Mouse (Mus musculus): ENCODE data around the gene Grin2b. TPM values are rescaled to one million over a fixed set of nuclear protein-coding genes. Genes with fewer than 3 reads are reported as not detected.

The Grin2b gene
- polyA plus RNA-seq, 1 experiment from 2014 or later: not detected

- H3K27ac ChIP-seq: no peak overlapping the region
- H3K79me2 ChIP-seq (ENCODE audit: inconsistent target): no peaks in the 10 kb centered on the region
- H3K36me3 ChIP-seq (ENCODE audit: inconsistent target): no peaks in the 10 kb centered on the region
- no peak overlapping the region for H3K4me3 ChIP-seq (ENCODE audit: inconsistent target)
- 79% methylated on average over 2 of the region's 2 CpGs for WGBS (ENCODE audit: missing documents)
These were observed 125.2 kb downstream of the Grin2b start for GRCm38 (mm10) chr6:136048084-136048483.

DNA sequence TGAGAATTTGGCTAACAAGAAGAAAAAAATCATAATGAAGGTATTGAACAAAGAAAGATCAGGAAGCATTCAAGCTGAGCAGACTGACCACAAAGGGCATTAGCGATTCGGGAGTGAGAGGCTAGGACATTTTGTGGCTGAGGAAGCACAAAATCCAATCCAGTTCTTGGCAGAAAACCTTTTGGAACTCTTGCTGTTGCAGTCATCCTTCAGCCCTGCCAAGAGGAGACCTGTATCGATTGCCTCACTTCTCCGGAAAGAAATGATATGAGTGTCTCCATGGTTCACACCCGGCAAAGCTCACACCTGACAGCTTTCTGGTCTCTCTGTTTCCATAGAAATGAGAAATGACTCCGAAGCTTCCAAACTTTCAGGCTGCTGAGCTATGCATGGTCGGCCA, 127.2 kb downstream of the Grin2b start:
- Histone ChIP-seq H3K4me3 (ENCODE audit: inconsistent target) (no peak overlapping the region), H3K27ac (no peak overlapping the region), H3K36me3 (ENCODE audit: inconsistent target) (no peaks in the 10 kb centered on the region), H3K79me2 (ENCODE audit: inconsistent target) (no peaks in the 10 kb centered on the region)
- WGBS (ENCODE audit: missing documents): 93% methylated on average over 7 of the region's 7 CpGs

DNA sequence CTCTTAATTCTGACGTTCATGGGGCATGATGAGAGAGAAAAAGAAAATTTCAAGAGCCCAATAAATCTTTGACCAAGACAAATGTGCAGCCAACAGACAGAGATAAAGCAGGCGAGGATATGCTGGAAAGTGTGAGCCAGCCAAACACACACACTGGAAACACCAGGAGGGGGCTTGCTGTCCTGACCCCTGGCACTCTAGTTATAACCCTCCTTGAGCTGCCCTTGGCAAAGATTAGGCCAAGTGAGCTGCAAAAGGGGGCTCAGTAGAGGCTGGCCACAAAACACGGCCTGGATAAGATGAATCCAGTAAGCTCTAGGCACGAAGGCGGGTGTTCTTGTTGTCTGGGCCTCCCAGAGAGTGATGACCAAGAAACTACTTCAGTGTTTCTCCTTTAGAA, 128.8 kb downstream of the Grin2b start:
- Histone ChIP-seq H3K4me3 (ENCODE audit: inconsistent target) (no peak overlapping the region), H3K79me2 (ENCODE audit: inconsistent target) (no peaks in the 10 kb centered on the region), H3K27ac (no peak overlapping the region), H3K36me3 (ENCODE audit: inconsistent target) (no peaks in the 10 kb centered on the region)
- WGBS (ENCODE audit: missing documents): 90% methylated on average over 5 of the region's 5 CpGs

- WGBS (ENCODE audit: missing documents): 81% methylated on average over 3 of the region's 3 CpGs
- Histone ChIP-seq H3K4me3 (ENCODE audit: inconsistent target) (no peak overlapping the region), H3K79me2 (ENCODE audit: inconsistent target) (no peaks in the 10 kb centered on the region), H3K36me3 (ENCODE audit: inconsistent target) (no peaks in the 10 kb centered on the region), H3K27ac (no peak overlapping the region)
These were observed 130.9 kb downstream of the Grin2b start for GRCm38 (mm10) chr6:136042375-136042774.

DNA sequence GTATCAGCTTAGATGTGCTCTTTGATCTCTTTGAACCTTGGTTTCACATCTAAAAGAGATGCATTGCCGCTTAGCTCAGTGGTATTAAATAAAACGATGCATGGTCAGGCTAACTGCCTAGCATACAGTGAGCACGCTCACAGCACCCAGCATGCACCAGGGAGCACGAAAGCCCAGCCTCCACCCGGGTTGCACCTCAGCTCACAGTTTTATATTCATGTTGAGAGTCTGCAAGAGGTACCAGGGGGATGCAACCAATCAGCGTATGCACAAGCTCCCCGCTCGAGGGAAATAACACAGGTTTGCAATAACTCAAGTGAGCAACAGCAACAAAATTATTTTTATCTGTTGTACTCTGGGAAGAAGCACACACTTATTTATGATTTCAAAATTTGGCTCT, 131.5 kb downstream of the Grin2b start:
- no peaks in the 10 kb centered on the region for H3K36me3 ChIP-seq (ENCODE audit: inconsistent target)
- H3K27ac ChIP-seq: no peak overlapping the region
- WGBS (ENCODE audit: missing documents): 77% methylated on average over 8 of the region's 8 CpGs
- no peak overlapping the region for H3K4me3 ChIP-seq (ENCODE audit: inconsistent target)
- no peaks in the 10 kb centered on the region for H3K79me2 ChIP-seq (ENCODE audit: inconsistent target)

GRCm38 (mm10) chr6:136040931-136041330, 132.4 kb downstream of the Grin2b start:
- H3K4me3 ChIP-seq (ENCODE audit: inconsistent target): no peak overlapping the region
- H3K27ac ChIP-seq: no peak overlapping the region
- H3K36me3 ChIP-seq (ENCODE audit: inconsistent target): no peaks in the 10 kb centered on the region
- 90% methylated on average over 3 of the region's 3 CpGs for WGBS (ENCODE audit: missing documents)
- no peaks in the 10 kb centered on the region for H3K79me2 ChIP-seq (ENCODE audit: inconsistent target)

GRCm38 (mm10) chr6:136029235-136029939, 143.9 kb downstream of the Grin2b start:
- 77% methylated on average over 4 of the region's 4 CpGs for WGBS (ENCODE audit: missing documents)
- Histone ChIP-seq H3K27ac (no peak overlapping the region), H3K79me2 (ENCODE audit: inconsistent target) (no peaks in the 10 kb centered on the region), H3K36me3 (ENCODE audit: inconsistent target) (no peaks in the 10 kb centered on the region), H3K4me3 (ENCODE audit: inconsistent target) (no peak overlapping the region)

- H3K79me2 ChIP-seq (ENCODE audit: inconsistent target): no peaks in the 10 kb centered on the region
- no peaks in the 10 kb centered on the region for H3K36me3 ChIP-seq (ENCODE audit: inconsistent target)
- WGBS (ENCODE audit: missing documents): 91% methylated on average over 6 of the region's 6 CpGs
- H3K27ac ChIP-seq: no peak overlapping the region
- H3K4me3 ChIP-seq (ENCODE audit: inconsistent target): no peak overlapping the region
These were observed 146.4 kb downstream of the Grin2b start for GRCm38 (mm10) chr6:136026936-136027335.

GRCm38 (mm10) chr6:136025801-136026200, 147.5 kb downstream of the Grin2b start:
- H3K27ac ChIP-seq: no peak overlapping the region
- H3K36me3 ChIP-seq (ENCODE audit: inconsistent target): no peaks in the 10 kb centered on the region
- 94% methylated on average over 4 of the region's 4 CpGs for WGBS (ENCODE audit: missing documents)
- H3K79me2 ChIP-seq (ENCODE audit: inconsistent target): no peaks in the 10 kb centered on the region
- no peak overlapping the region for H3K4me3 ChIP-seq (ENCODE audit: inconsistent target)

DNA sequence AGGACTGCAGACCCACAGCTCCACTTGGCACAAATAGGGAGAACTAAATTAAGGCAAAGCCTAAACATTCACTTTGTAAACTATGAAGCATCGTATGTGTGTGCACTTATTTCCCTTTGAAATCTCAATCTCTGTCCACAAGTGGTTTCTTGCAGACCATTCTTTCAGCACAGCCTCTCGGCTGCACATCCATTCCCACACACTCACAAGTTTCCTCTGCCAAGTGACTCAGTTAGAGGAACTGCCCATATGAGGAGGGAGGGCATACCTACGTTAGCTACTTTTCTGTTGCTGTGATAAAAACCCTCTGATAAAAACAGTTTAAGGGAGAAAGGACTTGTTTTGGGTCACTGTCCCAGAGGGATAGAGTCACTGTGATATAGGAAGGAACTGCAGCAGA, 152.9 kb downstream of the Grin2b start:
- no peaks in the 10 kb centered on the region for H3K79me2 ChIP-seq (ENCODE audit: inconsistent target)
- no peaks in the 10 kb centered on the region for H3K36me3 ChIP-seq (ENCODE audit: inconsistent target)
- 25% methylated on average over 3 of the region's 3 CpGs for WGBS (ENCODE audit: missing documents)

DNA sequence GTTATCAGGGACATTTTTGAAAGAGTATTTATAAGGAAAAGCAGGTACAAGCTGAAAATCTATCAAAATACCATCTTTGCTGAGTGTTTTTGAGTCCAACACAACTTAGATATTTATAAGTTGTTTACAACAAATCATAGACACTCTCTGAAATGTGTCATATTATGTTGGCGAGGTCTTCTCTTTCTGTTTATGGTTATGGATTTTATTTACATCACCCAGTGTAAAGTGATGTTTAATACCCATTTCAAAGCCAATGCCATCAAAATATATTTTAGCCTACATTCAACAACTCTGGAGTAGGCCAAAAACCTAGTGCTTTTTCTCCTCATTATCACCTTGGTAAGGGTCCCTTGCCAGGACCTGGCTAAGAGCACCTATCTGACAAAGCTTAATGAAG, 154.3 kb downstream of the Grin2b start:
- no peaks in the 10 kb centered on the region for H3K36me3 ChIP-seq (ENCODE audit: inconsistent target)
- H3K79me2 ChIP-seq (ENCODE audit: inconsistent target): no peaks in the 10 kb centered on the region
- H3K4me3 ChIP-seq (ENCODE audit: inconsistent target): no peak overlapping the region
- H3K27ac ChIP-seq: no peak overlapping the region
- WGBS (ENCODE audit: missing documents): 100% methylated on average over 1 of the region's 1 CpGs

More for the DNA sequence above, 152.9 kb downstream of the Grin2b start:
- no peak overlapping the region for H3K4me3 ChIP-seq (ENCODE audit: inconsistent target)
- no peak overlapping the region for H3K27ac ChIP-seq

- Histone ChIP-seq H3K36me3 (ENCODE audit: inconsistent target) (no peaks in the 10 kb centered on the region), H3K4me3 (ENCODE audit: inconsistent target) (no peak overlapping the region), H3K27ac (no peak overlapping the region), H3K79me2 (ENCODE audit: inconsistent target) (no peaks in the 10 kb centered on the region)
- 94% methylated on average over 12 of the region's 12 CpGs for WGBS (ENCODE audit: missing documents)
These were observed 159.5 kb downstream of the Grin2b start for GRCm38 (mm10) chr6:136013556-136014380.

GRCm38 (mm10) chr6:136011533-136011932, 161.8 kb downstream of the Grin2b start:
- H3K36me3 ChIP-seq (ENCODE audit: inconsistent target): no peaks in the 10 kb centered on the region
- H3K4me3 ChIP-seq (ENCODE audit: inconsistent target): no peak overlapping the region
- H3K27ac ChIP-seq: no peak overlapping the region
- WGBS (ENCODE audit: missing documents): 24% methylated on average over 4 of the region's 4 CpGs
- no peaks in the 10 kb centered on the region for H3K79me2 ChIP-seq (ENCODE audit: inconsistent target)

DNA sequence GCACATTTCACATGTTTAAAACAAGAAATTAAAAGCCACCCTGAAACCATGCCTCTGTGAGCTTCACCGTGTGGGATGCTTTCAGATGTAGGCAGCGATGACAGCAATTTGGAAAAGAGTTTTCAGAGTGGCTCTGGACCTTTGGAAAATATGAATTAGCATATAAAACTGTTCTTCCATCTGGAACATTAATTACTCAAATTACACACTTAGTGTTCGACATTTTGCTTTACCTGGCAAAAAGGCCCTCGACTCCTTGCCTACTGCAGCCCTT, 162.3 kb downstream of the Grin2b start:
- no peaks in the 10 kb centered on the region for H3K79me2 ChIP-seq (ENCODE audit: inconsistent target)
- no peak overlapping the region for H3K4me3 ChIP-seq (ENCODE audit: inconsistent target)
- 75% methylated on average over 4 of the region's 4 CpGs for WGBS (ENCODE audit: missing documents)
- H3K27ac ChIP-seq: no peak overlapping the region
- no peaks in the 10 kb centered on the region for H3K36me3 ChIP-seq (ENCODE audit: inconsistent target)

DNA sequence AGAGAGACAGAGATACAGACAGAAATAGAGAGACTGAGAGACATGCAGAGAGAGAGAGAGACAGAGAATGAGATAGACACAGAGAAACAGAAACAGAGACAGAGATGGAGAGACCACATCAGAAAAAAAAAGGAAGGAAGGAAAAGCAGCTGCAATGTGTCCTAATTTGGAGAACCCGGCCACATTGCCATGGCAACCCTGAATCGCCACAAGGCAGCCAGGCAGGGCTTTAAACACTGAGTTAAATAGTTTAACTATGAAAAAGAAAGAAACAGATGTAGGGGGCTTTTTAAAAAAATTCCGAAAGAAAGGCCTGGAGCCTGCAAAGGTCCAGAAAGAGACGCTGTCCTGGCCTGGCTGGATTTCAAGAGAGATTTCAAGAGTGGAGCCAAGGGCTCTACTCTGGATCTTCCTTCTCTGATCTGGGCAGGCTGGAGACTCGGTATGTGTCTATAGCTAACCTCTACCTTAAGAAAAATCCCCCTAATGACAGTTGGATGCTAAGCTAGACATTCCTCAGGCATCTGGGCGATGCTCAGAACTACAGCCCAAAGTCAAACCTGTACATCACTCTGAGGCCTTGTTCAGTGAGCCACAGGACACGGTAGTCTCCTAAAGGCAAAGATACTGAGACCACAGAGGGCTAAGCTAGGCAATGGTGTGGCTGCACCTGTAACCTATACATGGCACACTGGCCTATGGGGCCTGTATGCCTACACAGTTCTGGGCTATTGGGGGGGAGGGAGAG, 162.8 kb downstream of the Grin2b start:
- WGBS (ENCODE audit: missing documents): 34% methylated on average over 7 of the region's 7 CpGs
- H3K4me3 ChIP-seq (ENCODE audit: inconsistent target): no peak overlapping the region
- no peak overlapping the region for H3K27ac ChIP-seq
- H3K79me2 ChIP-seq (ENCODE audit: inconsistent target): no peaks in the 10 kb centered on the region
- H3K36me3 ChIP-seq (ENCODE audit: inconsistent target): no peaks in the 10 kb centered on the region

Measured in macrophage (primary cell).